Mouse (Mus musculus) thymus, adult 2 months (tissue): ENCODE results near the gene Cmtm2b. TPM values are rescaled to one million over a fixed set of nuclear protein-coding genes. Genes with fewer than 3 reads are reported as not detected.

Experiments used
- DNase-seq: peaks from one replicate; pipeline ENCODE4 v3.0.0; 2021
- H3K27ac ChIP-seq: fragments of 200-500 bp; 2 replicates; pipeline ENCODE4 v1.5.1; 2012; ENCODE audit warnings: low read length, control low read depth; ENCODE audit not compliant: control insufficient read depth, insufficient read depth
- H3K27me3 ChIP-seq: fragments of 200-500 bp; 2 replicates; pipeline ENCODE4 v1.6.1; 2012; ENCODE audit warnings: mild to moderate bottlenecking, low read length, moderate library complexity, mixed read lengths; ENCODE audit not compliant: control insufficient read depth, insufficient read depth
- H3K36me3 ChIP-seq: fragments of 200-500 bp; 2 replicates; pipeline ENCODE4 v1.6.1; 2012; ENCODE audit warnings: mild to moderate bottlenecking, low read length, moderate library complexity; ENCODE audit not compliant: control insufficient read depth, insufficient read depth
- H3K4me1 ChIP-seq: fragments of 200-500 bp; replicated peaks from 2 replicates; pipeline ENCODE4 v1.6.1; 2012; ENCODE audit warnings: low read length; ENCODE audit not compliant: control insufficient read depth, insufficient read depth
- H3K4me3 ChIP-seq: fragments of 200-500 bp; 2 replicates; pipeline ENCODE4 v1.5.1; 2012; ENCODE audit warnings: mild to moderate bottlenecking, low read length, control low read depth, moderate library complexity; ENCODE audit not compliant: control insufficient read depth, insufficient read depth
- CTCF ChIP-seq: fragments of 200-500 bp; IDR thresholded peaks from 2 replicates; pipeline ENCODE4 v1.5.1; 2012; ENCODE audit warnings: mild to moderate bottlenecking, control low read depth, low read length, moderate library complexity, borderline replicate concordance; ENCODE audit not compliant: control insufficient read depth, poor library complexity, insufficient read depth; ENCODE audit errors: extremely low read depth
- POLR2A ChIP-seq: fragments of 200-500 bp; IDR thresholded peaks from 2 replicates; pipeline ENCODE4 v1.6.1; 2012; ENCODE audit warnings: mild to moderate bottlenecking, low read length, control low read depth, moderate library complexity; ENCODE audit not compliant: control insufficient read depth, poor library complexity, insufficient read depth; ENCODE audit errors: extremely low read depth
- whole genome bisulfite sequencing: fragments of 180-500 bp; shearing (Covaris S2); methylation state at CpG from one replicate; pipeline ENCODE4 v1.1.7; 2018; 5-methylcytosine and 5-hydroxymethylcytosine counted together
- polyA plus RNA-seq: library from polyadenylated mRNA; depleted of rRNA; stranded (reverse); fragments of >200 nt; gene quantifications from 2 replicates; pipeline ENCODE4 v1.2.3, GENCODE M21; 2012

Gene Cmtm2b
- polyA plus RNA-seq, 1 experiment = not detected

DNA sequence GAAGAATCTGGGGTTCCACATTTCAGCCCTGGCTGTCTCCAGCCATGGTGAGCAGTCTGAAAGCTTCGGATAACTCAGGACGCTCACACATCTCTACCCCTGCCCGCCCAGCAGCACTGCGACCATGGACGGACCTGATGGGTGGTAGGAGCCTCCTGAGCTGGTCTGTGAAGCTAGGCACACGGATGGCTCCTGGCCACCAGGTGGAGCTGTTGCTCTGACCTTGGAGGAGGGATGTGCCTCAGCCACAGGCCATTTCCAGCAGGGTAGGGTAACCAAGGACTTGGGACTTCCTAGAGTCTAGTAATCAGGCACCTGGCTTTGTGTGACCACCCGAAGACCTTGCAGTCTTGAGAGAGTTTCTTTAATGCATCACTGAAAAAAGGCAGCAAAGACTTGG, 21.9 kb downstream of the Cmtm2b start:
- no peaks in the 10 kb centered on the region for H3K36me3 ChIP-seq
- H3K27me3 ChIP-seq = no peaks in the 10 kb centered on the region
- WGBS = 31% methylated on average over 7 of the region's 7 CpGs
- H3K27ac ChIP-seq = no peak overlapping the region
- peak; percentile 83 for DNase-seq
- H3K4me3 ChIP-seq = no peak overlapping the region
- H3K4me1 ChIP-seq = peaks cover 17% of the 10 kb centered on the region
- TF ChIP-seq CTCF (peak; percentile 87), POLR2A (no peak)

DNA sequence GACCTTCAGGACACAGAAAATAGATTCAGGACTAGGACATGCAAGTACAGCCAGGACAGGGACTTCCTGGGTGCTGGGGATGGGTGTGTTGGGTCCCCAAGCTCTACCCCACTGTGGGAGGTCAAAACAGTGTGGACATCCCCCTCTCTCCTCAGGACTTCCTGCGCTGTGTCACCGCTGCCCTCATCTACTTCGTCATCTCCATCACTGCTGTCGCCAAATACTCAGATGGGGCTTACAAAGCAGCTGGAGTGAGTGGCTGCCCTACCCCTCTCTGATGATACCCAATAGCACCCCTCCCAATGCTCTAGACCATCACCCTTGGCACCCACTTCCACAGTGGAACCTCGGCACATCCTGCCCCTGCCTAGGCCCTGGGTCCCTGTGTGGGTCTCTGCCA, 22.6 kb downstream of the Cmtm2b start:
- 94% methylated on average over 5 of the region's 5 CpGs for WGBS

DNA sequence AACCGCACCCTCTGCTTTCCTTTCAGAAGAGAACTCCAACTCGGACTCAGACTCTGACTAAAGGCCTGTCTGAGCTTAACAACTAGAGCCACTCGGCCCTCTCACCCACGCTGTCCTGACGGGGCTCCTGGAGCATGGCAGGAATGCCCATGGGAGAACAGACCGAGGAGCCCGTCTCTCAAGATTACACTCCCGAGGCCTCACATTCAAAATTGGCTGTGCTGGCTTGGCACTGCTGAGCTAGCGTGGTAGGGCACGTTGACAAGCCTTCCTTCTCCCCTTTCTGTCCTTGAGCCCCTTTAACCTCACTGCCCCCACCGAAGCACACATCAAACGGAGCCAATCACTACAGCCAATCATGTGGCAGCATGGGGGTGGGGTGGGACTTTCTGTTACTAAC, 24.7 kb downstream of the Cmtm2b start:
- TF ChIP-seq POLR2A = no peak
- TF ChIP-seq CTCF = no peak
- 86% methylated on average over 12 of the region's 12 CpGs for WGBS
- H3K36me3 ChIP-seq = no peaks in the 10 kb centered on the region
- H3K4me3 ChIP-seq = no peak overlapping the region
- H3K27me3 ChIP-seq = no peaks in the 10 kb centered on the region
- H3K4me1 ChIP-seq = 0 out of 2 replicates have a peak, but pooled peaks cover under 1% of the 10 kb centered on the region
- no peak for DNase-seq
- H3K27ac ChIP-seq = no peak overlapping the region

More for the DNA sequence above, 22.6 kb downstream of the Cmtm2b start:
- TF ChIP-seq CTCF = no peak
- TF ChIP-seq POLR2A = no peak
- H3K27me3 ChIP-seq = no peaks in the 10 kb centered on the region
- no peaks in the 10 kb centered on the region for H3K36me3 ChIP-seq
- DNase-seq = no peak
- no peak overlapping the region for H3K4me3 ChIP-seq
- no peak overlapping the region for H3K27ac ChIP-seq
- peaks cover 13% of the 10 kb centered on the region for H3K4me1 ChIP-seq

DNA sequence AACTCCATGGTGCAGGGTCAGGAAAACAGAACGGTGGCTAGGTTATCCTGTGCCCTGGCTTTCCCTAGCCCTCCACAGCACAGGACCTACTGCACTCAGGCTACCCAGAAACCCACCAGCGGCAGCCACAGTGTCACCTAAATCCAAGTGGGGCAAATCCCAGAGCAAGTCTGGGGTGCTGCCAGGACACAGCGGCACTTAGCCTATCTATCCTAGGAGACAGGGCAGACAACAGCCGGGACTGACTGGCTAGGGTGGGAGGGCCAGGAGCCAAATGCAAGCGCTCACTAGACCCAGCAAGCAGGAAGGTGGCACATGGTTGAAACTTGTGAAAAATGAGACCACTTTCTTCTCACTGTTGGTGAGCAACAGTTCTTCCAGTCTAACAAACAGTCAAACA, 26.9 kb downstream of the Cmtm2b start:
- no peak overlapping the region for H3K4me3 ChIP-seq
- H3K27me3 ChIP-seq = no peaks in the 10 kb centered on the region
- no peaks in the 10 kb centered on the region for H3K4me1 ChIP-seq
- TF ChIP-seq CTCF = no peak
- WGBS = 90% methylated on average over 5 of the region's 5 CpGs
- H3K27ac ChIP-seq = no peak overlapping the region
- H3K36me3 ChIP-seq = no peaks in the 10 kb centered on the region
- no peak for DNase-seq

DNA sequence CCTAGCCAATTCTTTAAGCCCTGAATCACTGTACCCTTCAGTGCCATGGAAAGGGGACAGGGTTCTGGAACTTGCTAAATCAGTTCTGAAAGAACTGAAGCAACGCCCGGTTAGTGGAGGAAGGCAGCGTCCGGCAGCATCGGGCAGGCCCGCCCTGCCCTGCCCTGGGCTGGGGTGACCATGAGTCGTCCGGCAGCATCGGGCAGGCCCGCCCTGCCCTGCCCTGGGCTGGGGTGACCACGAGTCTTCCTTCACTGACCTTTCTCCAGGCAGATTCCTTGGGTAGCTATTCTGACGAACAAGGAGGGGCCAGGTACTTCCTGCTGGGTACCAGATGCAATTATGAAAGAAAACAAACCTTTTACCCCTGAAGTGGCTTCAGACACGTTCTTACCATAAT, 28.0 kb downstream of the Cmtm2b start:
- WGBS = 83% methylated on average over 13 of the region's 13 CpGs
- no peak for DNase-seq
- Histone ChIP-seq H3K27ac (no peak overlapping the region), H3K4me3 (no peak overlapping the region), H3K4me1 (no peaks in the 10 kb centered on the region), H3K36me3 (no peaks in the 10 kb centered on the region), H3K27me3 (no peaks in the 10 kb centered on the region)
- no peak for TF ChIP-seq CTCF

DNA sequence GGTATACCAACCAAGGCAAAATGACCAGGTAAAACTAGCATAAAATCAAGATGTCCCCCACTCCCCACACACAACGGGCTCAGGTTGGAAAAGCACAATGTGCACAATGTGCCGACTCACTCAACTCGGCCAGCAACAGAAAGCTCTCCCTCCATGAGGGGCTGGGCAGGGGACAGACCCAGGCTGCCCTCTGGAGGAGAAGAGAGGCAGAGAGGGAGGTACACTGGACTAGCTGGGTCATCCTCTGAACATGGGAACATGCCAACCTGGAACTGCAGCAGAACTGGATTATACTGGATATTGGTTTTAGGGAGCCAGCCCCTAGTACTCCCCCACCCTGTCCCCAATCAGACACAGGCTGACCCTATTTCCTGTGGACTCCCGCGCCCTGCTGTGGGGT, 31.2 kb downstream of the Cmtm2b start:
- Histone ChIP-seq H3K27ac (no peak overlapping the region), H3K36me3 (no peaks in the 10 kb centered on the region), H3K27me3 (no peaks in the 10 kb centered on the region), H3K4me1 (no peaks in the 10 kb centered on the region), H3K4me3 (no peak overlapping the region)
- DNase-seq = no peak
- TF ChIP-seq POLR2A (no peak), CTCF (no peak)
- WGBS = 60% methylated on average over 5 of the region's 5 CpGs

DNA sequence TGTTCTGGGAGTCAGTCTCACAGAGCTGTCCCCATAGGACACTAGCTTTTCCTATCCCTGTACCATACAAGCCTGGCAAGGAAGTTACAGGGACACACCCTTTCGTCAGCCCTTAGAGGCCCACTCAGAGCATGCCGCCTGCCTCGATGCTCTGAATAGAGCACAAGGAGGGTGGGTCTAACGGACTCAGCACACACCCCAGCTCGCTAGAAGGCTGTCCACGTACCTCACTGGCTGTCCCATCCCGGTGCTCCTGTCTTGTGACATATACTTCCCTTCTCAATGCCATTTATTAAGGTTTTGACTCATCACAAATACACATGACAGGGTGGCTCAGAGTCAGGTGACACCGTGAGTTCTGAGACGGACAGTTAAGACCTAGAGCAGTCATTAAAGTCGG, 32.5 kb downstream of the Cmtm2b start:
- Histone ChIP-seq H3K27me3 (no peaks in the 10 kb centered on the region), H3K4me3 (no peak overlapping the region), H3K4me1 (no peaks in the 10 kb centered on the region), H3K27ac (no peak overlapping the region), H3K36me3 (no peaks in the 10 kb centered on the region)
- 95% methylated on average over 10 of the region's 10 CpGs for WGBS
- no peak for TF ChIP-seq POLR2A
- TF ChIP-seq CTCF = no peak
- no peak for DNase-seq
